Mouse (Mus musculus) kidney, adult 2 months (tissue): ENCODE measurements at regions not wholly inside any gene's neighbourhood (a gene's known extent, or its start where the extent isn't known, plus 50 kb on each side); places are given as distances from the start of the nearest gene placed in this dataset.

ENCODE experiments used
- DNase-seq: peaks from one replicate; pipeline ENCODE4 v3.0.0; 2021
- H3K27ac ChIP-seq: fragments of 200-500 bp; 2 replicates; pipeline ENCODE4 v1.5.1; 2012; ENCODE audit warnings: low read depth, low read length, control low read depth, inconsistent platforms; ENCODE audit not compliant: insufficient read depth
- H3K27me3 ChIP-seq: fragments of 200-500 bp; replicated peaks from 2 replicates; pipeline ENCODE4 v1.6.1; 2012; ENCODE audit warnings: mild to moderate bottlenecking, moderate library complexity, low read length, inconsistent platforms; ENCODE audit not compliant: control insufficient read depth, insufficient read depth
- H3K36me3 ChIP-seq: fragments of 200-500 bp; 2 replicates; pipeline ENCODE4 v1.6.1; 2012; ENCODE audit warnings: mild to moderate bottlenecking, moderate library complexity, low read length, inconsistent platforms; ENCODE audit not compliant: control insufficient read depth, insufficient read depth
- H3K4me1 ChIP-seq: fragments of 200-500 bp; 2 replicates; pipeline ENCODE4 v1.6.1; 2011; ENCODE audit warnings: low read length; ENCODE audit not compliant: control insufficient read depth, insufficient read depth
- H3K4me3 ChIP-seq: fragments of 200-500 bp; 2 replicates; pipeline ENCODE4 v1.5.1; 2011; ENCODE audit warnings: mild to moderate bottlenecking, low read depth, low read length, control low read depth; ENCODE audit not compliant: insufficient read depth
- CTCF ChIP-seq: fragments of 200-500 bp; conservative IDR thresholded peaks from 2 replicates; pipeline ENCODE4 v1.5.1; 2011; ENCODE audit warnings: low read depth, mild to moderate bottlenecking, control low read depth, low read length, moderate library complexity, mixed read lengths; ENCODE audit not compliant: insufficient read depth, insufficient read length
- POLR2A ChIP-seq: fragments of 200-500 bp; IDR thresholded peaks from one replicate; pipeline ENCODE4 v1.6.1; 2011; ENCODE audit warnings: low read depth, low read length, control low read depth
- WGBS: fragments of 180-500 bp; shearing (Covaris S2); methylation state at CpG from one replicate; pipeline ENCODE4 v1.1.7; 2018; 5-methylcytosine and 5-hydroxymethylcytosine counted together

- TF ChIP-seq POLR2A (no peak), CTCF (no peak)
- WGBS: 54% methylated on average over 18 of the region's 18 CpGs
- no peaks in the 10 kb centered on the region for H3K27me3 ChIP-seq
Measured at GRCm38 (mm10) chr4:152999526-152999925, 483.1 kb downstream of the Ajap1 start.

GRCm38 (mm10) chr4:152997251-152997650, 485.4 kb downstream of the Ajap1 start:
- Histone ChIP-seq H3K27me3 (no peaks in the 10 kb centered on the region), H3K36me3 (no peaks in the 10 kb centered on the region), H3K4me1 (no peaks in the 10 kb centered on the region), H3K27ac (no peak overlapping the region), H3K4me3 (no peak overlapping the region)
- DNase-seq: no peak
- 91% methylated on average over 5 of the region's 5 CpGs for WGBS
- TF ChIP-seq POLR2A: no peak
- no peak for TF ChIP-seq CTCF

More at GRCm38 (mm10) chr4:152999526-152999925, 483.1 kb downstream of the Ajap1 start:
- Histone ChIP-seq H3K27ac (no peak overlapping the region), H3K4me3 (no peak overlapping the region), H3K4me1 (no peaks in the 10 kb centered on the region), H3K36me3 (no peaks in the 10 kb centered on the region)
- DNase-seq: no peak

GRCm38 (mm10) chr4:152996641-152997040, 486.0 kb downstream of the Ajap1 start:
- H3K27ac ChIP-seq: no peak overlapping the region
- no peaks in the 10 kb centered on the region for H3K27me3 ChIP-seq
- 81% methylated on average over 2 of the region's 2 CpGs for WGBS
- DNase-seq: no peak
- no peaks in the 10 kb centered on the region for H3K36me3 ChIP-seq
- no peaks in the 10 kb centered on the region for H3K4me1 ChIP-seq
- TF ChIP-seq POLR2A: no peak
- no peak for TF ChIP-seq CTCF
- H3K4me3 ChIP-seq: no peak overlapping the region

GRCm38 (mm10) chr4:152995052-152995595, 487.5 kb downstream of the Ajap1 start:
- H3K4me3 ChIP-seq: no peak overlapping the region
- H3K27me3 ChIP-seq: no peaks in the 10 kb centered on the region
- H3K27ac ChIP-seq: no peak overlapping the region
- TF ChIP-seq POLR2A (no peak), CTCF (no peak)
- WGBS: 26% methylated on average over 5 of the region's 5 CpGs
- no peaks in the 10 kb centered on the region for H3K36me3 ChIP-seq
- H3K4me1 ChIP-seq: no peaks in the 10 kb centered on the region
- peak; percentile 83 for DNase-seq

- no peaks in the 10 kb centered on the region for H3K4me1 ChIP-seq
- H3K4me3 ChIP-seq: no peak overlapping the region
- H3K36me3 ChIP-seq: no peaks in the 10 kb centered on the region
- DNase-seq: peak; percentile 13
- no peaks in the 10 kb centered on the region for H3K27me3 ChIP-seq
- 70% methylated on average over 3 of the region's 3 CpGs for WGBS
- no peak for TF ChIP-seq CTCF
- TF ChIP-seq POLR2A: no peak
- no peak overlapping the region for H3K27ac ChIP-seq
Measured at GRCm38 (mm10) chr4:152994206-152994605, 488.4 kb downstream of the Ajap1 start.

GRCm38 (mm10) chr4:152990266-152990665, 492.3 kb downstream of the Ajap1 start:
- no peaks in the 10 kb centered on the region for H3K36me3 ChIP-seq
- no peak overlapping the region for H3K27ac ChIP-seq
- H3K27me3 ChIP-seq: no peaks in the 10 kb centered on the region
- H3K4me3 ChIP-seq: no peak overlapping the region
- DNase-seq: no peak
- no peaks in the 10 kb centered on the region for H3K4me1 ChIP-seq
- no peak for TF ChIP-seq POLR2A
- TF ChIP-seq CTCF: no peak
- WGBS: 58% methylated on average over 5 of the region's 5 CpGs

- Histone ChIP-seq H3K4me1 (no peaks in the 10 kb centered on the region), H3K27ac (no peak overlapping the region), H3K4me3 (no peak overlapping the region), H3K27me3 (no peaks in the 10 kb centered on the region), H3K36me3 (no peaks in the 10 kb centered on the region)
- TF ChIP-seq CTCF (no peak), POLR2A (no peak)
- WGBS: 68% methylated on average over 4 of the region's 4 CpGs
- no peak for DNase-seq
Measured at GRCm38 (mm10) chr4:152987726-152988125, 494.9 kb downstream of the Ajap1 start.
